Mouse (Mus musculus): Measurements from ENCODE around the gene Zbtb2.

GRCm38 (mm10) chr10:4390550-4390949 is 2.6 kb upstream of the Zbtb2 start:
- TF ChIP-seq GATA1 (IDR thresholded peaks at IDR 0.05; ENCODE audit: borderline replicate concordance, low read length), result no peak
- TF ChIP-seq FLI1 (IDR thresholded peaks at IDR 0.05; ENCODE audit: low read length), result no peak
